Mouse (Mus musculus) c-Kit-positive CD71-positive TER-119-negative erythroid progenitor cells, embryonic 14.5 days (primary cell): Measurements from ENCODE around the gene Rps7.

ENCODE experiments used
- DNase-seq: peaks from one replicate; pipeline ENCODE4 v3.0.0-alpha.2; 2013; ENCODE audit warnings: low read depth

Rps7 gene

GRCm38 (mm10) chr12:28614401-28614800 lies 21.4 kb downstream of the Rps7 start:
- no peak for DNase-seq

GRCm38 (mm10) chr12:28612391-28612790 lies 23.4 kb downstream of the Rps7 start:
- no peak for DNase-seq

DNA sequence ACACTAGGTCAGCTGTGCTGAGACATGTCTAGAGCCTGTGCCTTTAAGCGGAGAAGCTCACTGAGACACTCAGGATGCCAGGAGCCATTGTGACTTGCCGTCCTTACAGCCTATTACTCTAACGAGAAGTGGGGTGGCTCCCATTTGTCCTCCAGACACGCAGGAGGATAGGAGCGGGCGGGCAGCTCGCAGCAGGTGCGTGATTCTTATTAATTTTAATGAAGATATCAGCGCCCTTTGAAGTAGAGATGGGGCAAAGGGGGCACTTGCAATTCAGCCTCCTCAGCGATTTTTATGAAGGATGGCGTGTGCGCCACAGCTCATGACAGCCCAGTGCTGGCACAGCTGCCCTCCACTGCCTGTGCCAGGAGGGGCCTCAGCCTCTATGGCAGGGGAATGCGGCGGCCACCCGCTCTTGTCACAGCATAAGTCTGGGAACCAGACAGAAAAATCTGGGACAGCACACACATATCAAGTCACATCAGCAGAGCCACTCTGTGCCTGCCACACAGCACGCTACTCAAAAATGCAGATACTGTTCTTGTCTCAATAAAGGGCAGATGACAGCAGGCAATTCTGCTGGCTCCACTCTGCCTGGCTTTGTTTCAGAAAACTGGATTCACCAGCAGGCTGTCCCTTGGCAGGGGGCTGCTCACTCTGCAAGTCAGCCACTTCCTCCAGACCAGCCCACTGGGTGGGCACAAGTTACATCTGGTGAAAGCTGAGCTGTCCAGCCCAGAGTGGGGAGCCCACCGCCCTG lies 28.0 kb downstream of the Rps7 start:
- no peak for DNase-seq

GRCm38 (mm10) chr12:28603494-28603893 lies 32.3 kb downstream of the Rps7 start:
- DNase-seq: no peak

DNA sequence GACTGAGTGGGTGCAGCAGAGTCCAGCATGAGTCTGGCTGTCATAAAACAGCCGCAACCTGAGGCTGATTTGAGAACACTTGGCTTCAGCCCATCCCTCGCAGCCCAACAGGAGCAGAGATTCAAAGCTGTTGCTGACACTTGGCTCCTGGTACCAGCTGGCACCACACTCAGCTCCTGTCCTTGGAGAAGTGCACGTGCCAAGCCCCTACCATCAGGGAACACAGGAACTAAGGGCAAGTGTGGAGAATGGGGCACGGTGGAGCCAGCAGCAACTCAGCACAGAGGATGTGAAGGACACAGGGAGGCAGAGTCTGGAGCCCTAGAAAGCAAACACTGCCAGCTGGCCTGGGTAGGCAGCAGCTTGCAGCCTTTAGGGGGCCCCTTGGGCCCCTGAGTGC lies 33.5 kb downstream of the Rps7 start:
- DNase-seq: no peak

DNA sequence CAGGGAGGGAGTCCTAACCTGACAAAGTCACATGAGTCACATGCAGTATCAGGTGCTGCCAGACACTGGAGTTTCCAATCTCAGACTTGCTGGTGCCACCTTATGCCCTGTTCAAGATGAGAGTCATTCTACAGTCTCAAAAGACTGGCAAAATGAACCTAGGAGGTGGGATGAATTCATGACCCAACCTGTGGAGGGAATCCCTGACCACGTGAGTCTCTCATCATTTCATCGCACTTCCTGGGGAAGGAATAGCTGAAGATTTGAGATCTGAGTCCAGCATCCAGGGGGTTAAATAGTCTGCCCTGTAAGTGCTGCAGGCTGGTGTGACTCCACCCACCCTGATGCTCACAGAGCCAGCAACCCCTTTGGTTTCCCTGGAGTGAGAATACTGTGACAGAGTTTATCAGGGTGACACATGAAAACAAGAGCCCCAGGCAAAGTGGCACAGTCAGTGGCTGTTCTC lies 37.2 kb downstream of the Rps7 start:
- no peak for DNase-seq

DNA sequence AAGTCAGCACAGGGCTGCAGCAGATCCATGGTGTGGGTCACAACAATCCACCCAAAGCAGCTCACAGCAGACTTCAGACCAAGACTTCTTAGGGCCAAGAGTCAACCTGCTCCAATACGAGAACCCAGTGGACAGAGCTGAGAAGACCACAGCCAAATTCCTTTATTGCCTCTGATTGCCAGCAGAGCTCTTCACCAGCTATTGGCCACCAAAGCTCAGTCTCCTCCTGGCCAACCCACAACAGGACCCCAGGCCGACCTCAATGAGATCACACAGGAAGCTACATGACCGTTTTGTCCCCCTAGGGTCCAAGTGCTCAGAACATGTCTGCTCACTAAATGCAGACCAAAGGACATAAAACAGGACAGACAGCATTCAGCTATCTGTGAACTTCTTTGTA lies 37.6 kb downstream of the Rps7 start:
- no peak for DNase-seq

GRCm38 (mm10) chr12:28597699-28598098 lies 38.1 kb downstream of the Rps7 start:
- DNase-seq: no peak

DNA sequence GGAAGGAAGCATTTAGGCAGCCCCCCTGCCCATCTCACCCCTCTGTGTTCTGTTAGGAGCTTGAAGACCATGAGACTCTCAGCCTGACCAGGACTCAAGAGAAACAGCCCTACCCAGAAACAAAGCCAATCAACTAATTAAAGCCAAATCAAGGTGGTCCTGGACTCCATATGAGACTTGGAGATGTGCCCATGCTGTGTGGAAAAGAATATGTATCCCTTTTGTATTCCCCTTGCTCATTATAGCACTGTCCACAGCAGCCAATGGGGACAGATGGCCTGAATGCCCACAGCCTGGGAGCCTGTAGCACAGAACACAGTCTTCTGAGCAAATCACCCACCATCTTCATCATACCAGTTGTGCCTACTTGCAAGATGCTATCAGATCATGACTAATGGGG lies 38.9 kb downstream of the Rps7 start:
- no peak for DNase-seq

GRCm38 (mm10) chr12:28590428-28590827 lies 45.3 kb downstream of the Rps7 start:
- no peak for DNase-seq

GRCm38 (mm10) chr12:28589090-28589868 lies 46.5 kb downstream of the Rps7 start:
- DNase-seq: peak; percentile 56

DNA sequence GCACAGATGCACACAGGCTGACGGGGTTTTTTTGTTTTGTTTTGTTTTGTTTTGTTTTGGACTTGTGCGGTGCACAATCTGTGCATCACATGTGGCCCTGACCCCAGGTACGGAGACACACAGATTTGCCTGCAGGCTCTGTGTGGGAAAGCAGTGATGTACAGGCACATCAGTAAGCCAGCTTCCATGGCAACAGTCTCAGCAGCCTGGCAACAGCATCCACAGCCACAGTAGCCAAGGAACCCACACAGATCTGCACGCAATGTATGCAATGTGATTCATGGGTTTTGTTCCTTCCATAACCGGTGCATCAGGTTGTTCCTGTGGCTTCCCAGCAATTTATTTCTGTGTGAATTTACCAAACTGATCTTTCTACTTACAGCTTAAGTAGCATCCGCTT lies 47.8 kb downstream of the Rps7 start:
- no peak for DNase-seq

DNA sequence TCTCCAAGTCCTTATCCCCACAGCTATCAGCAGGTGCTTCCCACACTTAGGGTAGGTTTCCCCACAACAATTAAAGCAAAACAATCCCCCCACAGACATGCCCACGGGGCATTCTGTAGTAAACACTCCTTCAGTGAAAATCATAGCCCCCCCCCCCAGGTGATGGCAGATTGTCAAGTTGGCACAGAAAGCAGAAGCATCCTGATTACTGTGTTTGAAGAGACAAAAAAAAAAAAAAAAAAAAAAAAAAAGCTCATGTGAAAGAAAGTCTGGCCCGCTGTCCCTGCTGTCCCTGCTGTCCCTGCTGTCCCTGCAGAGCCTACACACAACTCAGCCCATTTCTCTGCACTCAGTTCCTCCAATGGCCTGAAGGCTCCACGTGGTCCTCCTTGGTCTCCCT lies 51.7 kb downstream of the Rps7 start:
- no peak for DNase-seq

GRCm38 (mm10) chr12:28582423-28582822 lies 53.3 kb downstream of the Rps7 start, which contains the start of gene Allc:
TSS of gene Allc (minus strand) at chr12:28582523.
- DNase-seq: no peak
